Mouse (Mus musculus) cerebellum, adult 2 months (tissue): ENCODE results near the gene Gigyf2. TPM values are rescaled to one million over a fixed set of nuclear protein-coding genes. Genes with fewer than 3 reads are reported as not detected.

Experiments used
- DNase-seq, 2 experiments: peaks; one replicate each; pipeline ENCODE4 v3.0.0; 2021
- H3K27ac ChIP-seq: fragments of 200-500 bp; 2 replicates; pipeline ENCODE4 v1.5.1; 2012; ENCODE audit warnings: low read length, control low read depth, inconsistent platforms; ENCODE audit not compliant: insufficient read depth
- H3K27me3 ChIP-seq: fragments of 200-500 bp; 2 replicates; pipeline ENCODE4 v1.6.1; 2012; ENCODE audit warnings: inconsistent platforms, mild to moderate bottlenecking, low read length, moderate library complexity; ENCODE audit not compliant: control insufficient read depth, insufficient read depth
- H3K4me1 ChIP-seq: fragments of 200-500 bp; 2 replicates; pipeline ENCODE4 v1.6.1; 2011; ENCODE audit warnings: low read length; ENCODE audit not compliant: control insufficient read depth, insufficient read depth
- H3K4me3 ChIP-seq: fragments of 200-500 bp; replicated peaks from 2 replicates; pipeline ENCODE3; 2011; ENCODE audit warnings: mild to moderate bottlenecking, low read depth, low read length, control low read depth; ENCODE audit not compliant: insufficient read depth
- CTCF ChIP-seq: fragments of 200-500 bp; IDR thresholded peaks from 2 replicates; pipeline ENCODE4 v1.5.1; 2011; ENCODE audit warnings: low read depth, mild to moderate bottlenecking, control low read depth, low read length, moderate library complexity, borderline replicate concordance; ENCODE audit not compliant: insufficient read depth
- POLR2A ChIP-seq: fragments of 200-500 bp; IDR thresholded peaks from 2 replicates; pipeline ENCODE4 v1.6.1; 2011; ENCODE audit warnings: low read length, control low read depth, borderline replicate concordance; ENCODE audit not compliant: insufficient read depth
- WGBS: fragments of 180-500 bp; shearing (Covaris S2); methylation state at CpG from one replicate; pipeline ENCODE4 v1.1.7; 2018; 5-methylcytosine and 5-hydroxymethylcytosine counted together
- polyA plus RNA-seq: library from polyadenylated mRNA; depleted of rRNA; stranded (reverse); fragments of >200 nt; gene quantifications from 2 replicates; pipeline ENCODE4 v1.2.3, GENCODE M21; 2012

The Gigyf2 gene
- polyA plus RNA-seq, 1 experiment = 63.1 TPM

DNA sequence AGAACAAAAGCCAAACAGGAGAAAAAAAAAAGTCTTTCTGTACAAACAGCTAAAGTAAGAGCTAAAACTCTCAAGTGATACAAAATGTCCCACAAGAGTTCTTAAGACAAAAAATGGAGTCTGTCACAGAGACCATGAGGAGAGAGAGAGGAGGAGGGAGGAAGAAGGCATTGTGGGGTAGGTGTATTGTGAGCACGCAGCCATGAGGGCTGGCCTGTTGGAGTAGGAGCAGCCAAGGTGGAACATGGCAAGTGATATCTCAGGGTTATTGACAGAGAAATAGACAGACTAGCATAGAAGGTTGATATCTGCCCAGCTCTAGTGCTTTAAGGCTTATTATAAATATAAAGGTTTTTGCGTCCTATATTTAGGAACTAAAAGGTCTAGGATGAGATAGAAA is 14.1 kb upstream of the Gigyf2 start:
- no peak for DNase-seq
- H3K27me3 ChIP-seq = no peaks in the 10 kb centered on the region
- H3K4me1 ChIP-seq = no peaks in the 10 kb centered on the region
- H3K27ac ChIP-seq = no peak overlapping the region
- TF ChIP-seq POLR2A (no peak), CTCF (no peak)
- 89% methylated on average over 2 of the region's 2 CpGs for WGBS
- H3K4me3 ChIP-seq = no peak overlapping the region

DNA sequence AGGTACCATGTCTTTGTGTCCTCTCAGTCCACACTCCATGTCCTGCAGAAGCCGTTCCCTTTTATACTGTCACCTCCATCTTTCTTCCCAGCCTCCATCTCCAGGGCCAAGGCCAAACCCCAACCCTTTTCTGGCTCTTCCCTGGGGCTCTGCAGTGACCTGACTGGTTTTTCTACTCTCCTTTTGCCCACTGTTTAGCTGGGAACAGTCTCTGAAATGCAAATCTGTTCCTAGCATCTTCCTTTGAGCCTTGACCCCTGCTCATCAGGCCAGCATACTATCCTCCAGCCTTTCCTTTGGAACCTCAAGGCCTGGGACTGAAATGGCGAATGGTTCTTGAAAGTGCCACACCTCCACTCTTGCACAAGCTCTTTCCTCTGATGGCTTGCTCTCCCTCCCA is 13.7 kb upstream of the Gigyf2 start:
- no peaks in the 10 kb centered on the region for H3K27me3 ChIP-seq
- no peak overlapping the region for H3K4me3 ChIP-seq
- 92% methylated on average over 2 of the region's 2 CpGs for WGBS
- no peaks in the 10 kb centered on the region for H3K4me1 ChIP-seq
- DNase-seq = no peak
- H3K27ac ChIP-seq = no peak overlapping the region
- TF ChIP-seq CTCF (no peak), POLR2A (no peak)

DNA sequence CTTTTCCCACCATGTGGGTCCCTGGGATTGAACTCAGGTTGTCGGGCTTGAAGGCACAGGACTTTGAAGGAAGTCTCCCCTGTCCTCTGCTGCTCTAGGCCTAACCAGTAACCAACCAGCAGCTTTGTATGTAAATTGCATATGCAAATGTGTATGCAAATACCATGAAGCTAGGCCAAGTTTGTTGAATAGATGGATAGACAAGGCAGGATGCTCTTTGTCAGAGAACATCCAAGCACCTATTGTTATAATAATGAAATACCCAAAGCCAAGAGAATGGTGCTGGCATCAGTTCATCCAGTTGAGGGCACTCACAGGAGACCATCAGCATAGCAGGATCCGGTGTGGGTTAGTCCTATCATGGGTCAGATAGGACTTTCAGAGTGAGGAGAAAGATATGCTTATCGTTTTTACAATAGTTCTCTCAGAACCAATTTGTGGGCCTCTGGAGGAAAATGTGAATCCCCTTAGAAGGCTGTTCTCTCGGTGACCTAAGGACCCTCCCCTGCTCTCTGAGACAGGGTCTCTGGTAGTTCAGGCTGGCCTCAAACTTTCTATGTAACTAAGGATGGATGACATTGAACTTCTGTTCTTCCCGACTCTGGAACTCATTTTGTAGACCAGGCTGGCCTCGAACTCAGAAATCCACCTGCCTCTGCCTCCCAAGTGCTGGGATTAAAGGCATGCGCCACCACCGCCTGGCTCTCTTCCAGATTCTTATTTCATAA is 12.8 kb upstream of the Gigyf2 start:
- WGBS = 84% methylated on average over 8 of the region's 8 CpGs
- Histone ChIP-seq H3K27me3 (no peaks in the 10 kb centered on the region), H3K4me1 (no peaks in the 10 kb centered on the region), H3K27ac (no peak overlapping the region), H3K4me3 (no peak overlapping the region)
- no peak for TF ChIP-seq CTCF
- no peak for TF ChIP-seq POLR2A
- no peak for DNase-seq

DNA sequence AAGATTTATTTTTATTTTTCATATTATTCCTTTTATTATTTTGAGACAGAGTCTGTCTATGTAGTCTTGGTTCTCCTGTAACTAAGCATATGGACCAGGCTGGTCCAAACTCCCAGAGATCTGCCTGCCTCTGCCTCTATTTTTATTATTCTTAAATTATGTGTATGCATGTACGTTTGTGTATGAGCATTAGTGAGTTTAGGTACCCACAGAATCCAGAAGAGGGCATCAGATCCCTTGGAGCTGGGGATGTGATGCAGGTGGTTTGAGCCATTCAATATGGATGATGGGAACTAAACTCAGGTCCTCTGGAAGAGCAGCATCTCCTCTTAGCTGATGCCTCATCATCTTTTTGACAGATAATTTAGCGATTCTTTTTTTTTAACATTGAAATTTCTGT is 11.4 kb upstream of the Gigyf2 start:
- DNase-seq = no peak
- WGBS = 93% methylated on average over 2 of the region's 2 CpGs
- Histone ChIP-seq H3K4me3 (no peak overlapping the region), H3K27ac (no peak overlapping the region), H3K27me3 (no peaks in the 10 kb centered on the region), H3K4me1 (no peaks in the 10 kb centered on the region)
- TF ChIP-seq CTCF = no peak
- no peak for TF ChIP-seq POLR2A

DNA sequence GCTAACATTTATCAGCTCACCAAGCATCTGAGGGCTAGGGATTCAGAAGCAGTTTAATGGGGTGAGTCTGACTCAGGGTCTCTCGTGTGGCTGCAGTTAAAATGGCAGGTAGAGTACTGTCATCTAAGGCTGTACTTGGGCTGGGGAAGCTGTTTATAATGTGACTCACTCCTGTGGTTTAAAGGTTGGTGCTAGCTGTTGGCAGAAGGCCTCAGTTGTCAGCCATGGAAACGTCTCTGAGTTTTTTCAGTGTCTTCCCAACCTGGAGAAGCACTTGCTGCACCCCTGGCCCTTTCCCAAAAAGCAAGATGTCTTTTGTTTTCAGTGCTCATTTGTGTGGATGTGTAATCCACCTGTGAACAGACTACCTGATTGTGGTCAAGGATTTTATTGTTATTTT is 10.9 kb upstream of the Gigyf2 start:
- no peaks in the 10 kb centered on the region for H3K27me3 ChIP-seq
- 63% methylated on average over 2 of the region's 2 CpGs for WGBS

GRCm38 (mm10) chr1:87316672-87317071 is 10.1 kb upstream of the Gigyf2 start:
- Histone ChIP-seq H3K27me3 (no peaks in the 10 kb centered on the region), H3K4me1 (no peaks in the 10 kb centered on the region), H3K4me3 (no peak overlapping the region), H3K27ac (no peak overlapping the region)
- peak in 1 of 2 experiments; percentile 19 for DNase-seq
- TF ChIP-seq CTCF (no peak), POLR2A (no peak)
- WGBS = 5% methylated on average over 3 of the region's 3 CpGs

More for the DNA sequence above, 10.9 kb upstream of the Gigyf2 start:
- no peak for DNase-seq
- no peak for TF ChIP-seq CTCF
- no peak for TF ChIP-seq POLR2A
- Histone ChIP-seq H3K4me1 (no peaks in the 10 kb centered on the region), H3K4me3 (no peak overlapping the region), H3K27ac (no peak overlapping the region)

DNA sequence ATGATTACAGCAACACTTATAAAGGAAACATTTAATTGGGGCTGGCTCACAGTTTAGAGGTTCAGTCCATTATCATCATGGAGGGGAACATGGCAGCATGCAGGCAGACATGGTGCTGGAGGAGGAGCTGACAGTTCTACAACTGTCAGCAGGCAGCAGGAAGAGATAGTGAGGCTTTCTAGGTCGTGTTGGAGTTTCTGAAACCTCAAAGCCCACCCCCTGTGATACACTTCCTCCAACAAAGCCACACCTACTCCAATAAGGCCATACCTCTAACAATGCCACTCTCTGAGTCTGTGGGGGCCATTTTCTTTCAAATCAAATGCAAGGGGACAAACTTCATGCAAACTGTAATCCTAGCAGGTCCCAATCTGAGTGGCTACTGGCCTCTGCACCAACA is 5.7 kb upstream of the Gigyf2 start:
- WGBS = 0% methylated on average over 1 of the region's 1 CpGs

DNA sequence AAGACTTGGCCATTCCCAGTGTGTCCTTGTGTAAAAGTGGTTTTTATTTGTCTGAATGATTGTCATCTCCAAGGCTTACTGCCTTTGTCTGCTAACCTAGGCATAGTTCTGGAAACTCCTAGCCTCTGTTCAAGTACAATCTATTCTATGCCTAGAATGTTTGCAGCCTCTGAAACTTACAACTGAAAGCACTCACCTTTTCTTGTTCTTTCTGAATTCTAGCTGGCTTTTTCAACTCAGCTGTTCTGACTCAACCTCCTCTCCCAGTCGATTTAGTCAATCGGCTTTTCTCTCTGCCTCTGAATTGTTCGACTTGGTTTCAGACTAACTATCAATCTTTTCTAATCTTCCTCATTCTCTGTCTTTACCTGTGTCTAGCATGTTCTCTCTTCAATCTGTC is 4.0 kb upstream of the Gigyf2 start:
- Histone ChIP-seq H3K27me3 (no peaks in the 10 kb centered on the region), H3K27ac (no peak overlapping the region), H3K4me3 (no peak overlapping the region), H3K4me1 (no peaks in the 10 kb centered on the region; the same call in 1 of the 2 replicates)
- TF ChIP-seq POLR2A = no peak
- TF ChIP-seq CTCF = no peak
- 95% methylated on average over 3 of the region's 3 CpGs for WGBS
- DNase-seq = no peak

More for the DNA sequence above, 5.7 kb upstream of the Gigyf2 start:
- DNase-seq = no peak
- H3K4me1 ChIP-seq = no peaks in the 10 kb centered on the region
- no peaks in the 10 kb centered on the region for H3K27me3 ChIP-seq
- H3K27ac ChIP-seq = no peak overlapping the region
- H3K4me3 ChIP-seq = no peak overlapping the region
- no peak for TF ChIP-seq POLR2A
